Mouse (Mus musculus): Measurements from ENCODE around the gene Stxbp4.
A peak's percentile ranks its signal among the peaks of the same experiment; 100 is the strongest.

The Stxbp4 gene

GRCm38 (mm10) chr11:90650231-90650885, 12.5 kb upstream of the Stxbp4 start:
- no peak for DNase-seq (ENCODE audit: low read depth, low spot score)

GRCm38 (mm10) chr11:90649777-90650176, 11.9 kb upstream of the Stxbp4 start:
- no peak for DNase-seq (ENCODE audit: low read depth, low spot score)

GRCm38 (mm10) chr11:90638312-90638830, 487 bp upstream of the Stxbp4 start:
- DNase-seq (ENCODE audit: low read depth, low spot score), result peak; percentile 26

- DNase-seq (ENCODE audit: low read depth, low spot score), result no peak
These were observed 3.2 kb downstream of the Stxbp4 start for GRCm38 (mm10) chr11:90634661-90635060.

- no peak for DNase-seq (ENCODE audit: low read depth, low spot score)
These were observed 5.4 kb downstream of the Stxbp4 start for GRCm38 (mm10) chr11:90632480-90632879.

- DNase-seq (ENCODE audit: low read depth, low spot score), result no peak
These were observed 10.1 kb downstream of the Stxbp4 start for GRCm38 (mm10) chr11:90627751-90628150.

- DNase-seq (ENCODE audit: low read depth, low spot score), result no peak
These were observed 12.7 kb downstream of the Stxbp4 start for GRCm38 (mm10) chr11:90625174-90625573.

GRCm38 (mm10) chr11:90623477-90623876, 14.4 kb downstream of the Stxbp4 start:
- peak; percentile 39 for DNase-seq (ENCODE audit: low read depth, low spot score)

- DNase-seq (ENCODE audit: low read depth, low spot score), result no peak
These were observed 15.4 kb downstream of the Stxbp4 start for GRCm38 (mm10) chr11:90622500-90622899.

GRCm38 (mm10) chr11:90622044-90622443, 15.8 kb downstream of the Stxbp4 start:
- DNase-seq (ENCODE audit: low read depth, low spot score), result no peak

GRCm38 (mm10) chr11:90616431-90616830, 21.5 kb downstream of the Stxbp4 start:
- peak; percentile 17 for DNase-seq (ENCODE audit: low read depth, low spot score)

- DNase-seq (ENCODE audit: low read depth, low spot score), result no peak
These were observed 23.1 kb downstream of the Stxbp4 start for GRCm38 (mm10) chr11:90614743-90615142.

- DNase-seq (ENCODE audit: low read depth, low spot score), result peak; percentile 25
These were observed 25.8 kb downstream of the Stxbp4 start for GRCm38 (mm10) chr11:90612118-90612517.

- no peak for DNase-seq (ENCODE audit: low read depth, low spot score)
These were observed 34.8 kb downstream of the Stxbp4 start for GRCm38 (mm10) chr11:90603066-90603465.

GRCm38 (mm10) chr11:90595826-90596225, 42.1 kb downstream of the Stxbp4 start:
- no peak for DNase-seq (ENCODE audit: low read depth, low spot score)

GRCm38 (mm10) chr11:90590996-90591395, 46.9 kb downstream of the Stxbp4 start:
- no peak for DNase-seq (ENCODE audit: low read depth, low spot score)

GRCm38 (mm10) chr11:90586203-90586602, 51.7 kb downstream of the Stxbp4 start:
- no peak for DNase-seq (ENCODE audit: low read depth, low spot score)

GRCm38 (mm10) chr11:90585754-90586153, 52.1 kb downstream of the Stxbp4 start:
- no peak for DNase-seq (ENCODE audit: low read depth, low spot score)

- DNase-seq (ENCODE audit: low read depth, low spot score), result no peak
These were observed 60.7 kb downstream of the Stxbp4 start for GRCm38 (mm10) chr11:90577057-90577780.

GRCm38 (mm10) chr11:90576282-90576972, 61.5 kb downstream of the Stxbp4 start:
- DNase-seq (ENCODE audit: low read depth, low spot score), result no peak

GRCm38 (mm10) chr11:90575491-90576048, 62.3 kb downstream of the Stxbp4 start:
- no peak for DNase-seq (ENCODE audit: low read depth, low spot score)

GRCm38 (mm10) chr11:90570646-90571259, 67.1 kb downstream of the Stxbp4 start:
- no peak for DNase-seq (ENCODE audit: low read depth, low spot score)

Measured in forelimb bud, embryonic 11.5 days (tissue).